Mouse (Mus musculus): ENCODE results near the gene Tmem132e. TPM values are rescaled to one million over a fixed set of nuclear protein-coding genes. Genes with fewer than 3 reads are reported as not detected.

The Tmem132e gene
- polyA plus RNA-seq, 1 experiment from 2014 or later: 2.9 TPM

DNA sequence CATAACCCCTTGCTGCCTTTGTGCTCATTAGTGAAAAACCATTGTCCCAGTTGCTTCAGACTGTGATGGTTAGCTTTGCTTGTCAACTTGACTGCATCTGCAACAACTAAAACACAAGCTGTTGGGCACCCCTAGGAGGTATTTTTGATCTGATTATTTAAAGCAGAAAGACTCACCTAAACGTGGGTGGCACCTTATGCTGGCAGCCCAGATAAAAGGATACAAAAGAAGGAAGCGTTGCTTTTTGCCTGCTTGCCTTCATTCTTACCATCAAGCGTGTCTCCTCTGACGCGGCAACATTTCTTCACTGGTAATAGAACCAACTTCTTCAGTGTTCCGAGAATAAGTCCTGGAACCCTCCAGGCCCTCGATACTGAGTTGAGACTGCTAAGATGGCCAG, 72.6 kb downstream of the Tmem132e start:
- Histone ChIP-seq H3K9me3 (ENCODE audit: control insufficient read depth, low read length) (no peaks in the 10 kb centered on the region), H3K9ac (ENCODE audit: low read depth, low read length) (no peak overlapping the region), H3K4me3 (ENCODE audit: low read length) (no peak overlapping the region), H3K4me1 (ENCODE audit: control insufficient read depth, insufficient read depth, low read depth, low read length) (peaks cover 4% of the 10 kb centered on the region; the same call in 1 of the 2 replicates), H3K27ac (ENCODE audit: low read depth, low read length) (no peak overlapping the region), H3K27me3 (replicated peaks; ENCODE audit: control insufficient read depth, insufficient read depth, low read length) (no peaks in the 10 kb centered on the region), H3K4me2 (ENCODE audit: low read length) (no peak overlapping the region), H3K36me3 (ENCODE audit: control insufficient read depth, insufficient read depth, low read length) (no peaks in the 10 kb centered on the region)
- 76% methylated on average over 7 of the region's 7 CpGs for WGBS
- no peak for ATAC-seq

DNA sequence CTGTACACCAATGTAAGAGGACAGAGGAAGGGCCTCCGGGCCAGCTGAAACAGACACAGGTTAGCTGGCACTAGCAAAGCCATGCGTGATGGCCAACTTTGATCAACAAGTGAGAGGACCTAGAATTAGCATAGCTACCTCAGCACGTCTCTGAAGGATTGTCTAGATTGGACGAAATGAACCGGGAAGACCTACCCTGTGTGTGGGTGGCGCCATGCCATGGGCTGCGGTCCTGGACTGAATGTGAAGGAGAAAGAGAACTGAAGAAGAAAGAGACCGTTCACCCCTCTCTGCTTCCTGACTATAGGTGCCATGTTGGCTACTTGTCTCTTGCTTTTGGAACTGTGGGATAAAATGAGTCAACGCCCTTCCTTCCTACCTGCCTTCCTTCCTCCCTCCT, 76.8 kb downstream of the Tmem132e start:
- H3K4me1 ChIP-seq (ENCODE audit: control insufficient read depth, insufficient read depth, low read depth, low read length): peaks cover 3% of the 10 kb centered on the region
- H3K27ac ChIP-seq (ENCODE audit: low read depth, low read length): no peak overlapping the region
- H3K36me3 ChIP-seq (ENCODE audit: control insufficient read depth, insufficient read depth, low read length): no peaks in the 10 kb centered on the region
- 93% methylated on average over 9 of the region's 9 CpGs for WGBS
- no peak overlapping the region for H3K9ac ChIP-seq (ENCODE audit: low read depth, low read length)
- H3K27me3 ChIP-seq (replicated peaks; ENCODE audit: control insufficient read depth, insufficient read depth, low read length): no peaks in the 10 kb centered on the region
- H3K4me2 ChIP-seq (ENCODE audit: low read length): no peak overlapping the region
- ATAC-seq: no peak
- H3K9me3 ChIP-seq (ENCODE audit: control insufficient read depth, low read length): no peaks in the 10 kb centered on the region
- H3K4me3 ChIP-seq (ENCODE audit: low read length): no peak overlapping the region

DNA sequence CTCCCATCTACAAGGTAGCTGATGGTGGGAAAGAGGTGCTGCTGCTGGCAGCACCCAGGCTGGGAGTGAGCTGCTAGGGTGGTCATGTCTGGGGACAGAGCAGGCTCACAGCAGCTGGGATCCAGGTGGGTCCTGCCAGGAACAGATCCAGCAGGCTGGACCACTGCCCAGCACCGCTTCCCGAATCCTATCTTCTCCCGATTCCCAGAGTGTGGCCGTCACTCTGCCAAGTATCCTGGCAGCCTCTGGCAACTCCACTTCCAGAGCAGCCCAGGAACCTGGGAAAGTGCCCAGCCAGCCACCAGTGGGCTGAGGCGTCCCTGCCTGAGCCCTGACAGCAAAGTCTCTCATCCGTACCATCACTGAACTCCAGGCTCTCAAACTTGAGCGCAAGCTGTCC, 78.5 kb downstream of the Tmem132e start:
- Histone ChIP-seq H3K4me2 (ENCODE audit: low read length) (no peak overlapping the region), H3K4me3 (ENCODE audit: low read length) (no peak overlapping the region), H3K9ac (ENCODE audit: low read depth, low read length) (no peak overlapping the region), H3K27ac (ENCODE audit: low read depth, low read length) (no peak overlapping the region), H3K36me3 (ENCODE audit: control insufficient read depth, insufficient read depth, low read length) (no peaks in the 10 kb centered on the region), H3K9me3 (ENCODE audit: control insufficient read depth, low read length) (no peaks in the 10 kb centered on the region), H3K4me1 (ENCODE audit: control insufficient read depth, insufficient read depth, low read depth, low read length) (peaks cover 3% of the 10 kb centered on the region), H3K27me3 (replicated peaks; ENCODE audit: control insufficient read depth, insufficient read depth, low read length) (no peaks in the 10 kb centered on the region)
- ATAC-seq: peak; percentile 82
- WGBS: 57% methylated on average over 7 of the region's 7 CpGs

DNA sequence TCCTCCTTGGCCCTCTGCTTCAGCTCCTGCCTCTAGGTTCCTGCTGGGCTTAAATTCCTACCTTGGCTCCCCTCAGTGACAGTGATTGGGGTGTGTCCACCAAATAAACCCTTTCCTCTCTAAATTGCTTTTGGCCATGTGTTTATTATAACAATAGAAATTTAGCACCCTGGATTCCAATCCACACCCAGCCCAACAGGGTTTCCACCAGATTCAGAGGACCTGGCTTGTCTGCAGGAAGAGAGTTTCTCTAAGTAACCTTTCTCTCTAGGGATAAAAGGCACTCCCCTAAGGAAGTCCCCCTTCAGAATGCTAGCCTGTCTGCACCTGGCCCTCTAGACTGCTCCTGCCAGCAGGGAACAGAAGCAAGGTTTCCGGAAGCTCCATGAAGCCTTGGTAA, 82.4 kb downstream of the Tmem132e start:
- H3K9me3 ChIP-seq (ENCODE audit: control insufficient read depth, low read length): no peaks in the 10 kb centered on the region
- H3K4me3 ChIP-seq (ENCODE audit: low read length): no peak overlapping the region
- no peaks in the 10 kb centered on the region for H3K27me3 ChIP-seq (replicated peaks; ENCODE audit: control insufficient read depth, insufficient read depth, low read length)
- peaks cover 13% of the 10 kb centered on the region for H3K4me1 ChIP-seq (ENCODE audit: control insufficient read depth, insufficient read depth, low read depth, low read length)
- H3K27ac ChIP-seq (ENCODE audit: low read depth, low read length): no peak overlapping the region
- no peak for ATAC-seq
- H3K36me3 ChIP-seq (ENCODE audit: control insufficient read depth, insufficient read depth, low read length): no peaks in the 10 kb centered on the region
- no peak overlapping the region for H3K9ac ChIP-seq (ENCODE audit: low read depth, low read length)
- no peak overlapping the region for H3K4me2 ChIP-seq (ENCODE audit: low read length)
- WGBS: 76% methylated on average over 1 of the region's 1 CpGs

DNA sequence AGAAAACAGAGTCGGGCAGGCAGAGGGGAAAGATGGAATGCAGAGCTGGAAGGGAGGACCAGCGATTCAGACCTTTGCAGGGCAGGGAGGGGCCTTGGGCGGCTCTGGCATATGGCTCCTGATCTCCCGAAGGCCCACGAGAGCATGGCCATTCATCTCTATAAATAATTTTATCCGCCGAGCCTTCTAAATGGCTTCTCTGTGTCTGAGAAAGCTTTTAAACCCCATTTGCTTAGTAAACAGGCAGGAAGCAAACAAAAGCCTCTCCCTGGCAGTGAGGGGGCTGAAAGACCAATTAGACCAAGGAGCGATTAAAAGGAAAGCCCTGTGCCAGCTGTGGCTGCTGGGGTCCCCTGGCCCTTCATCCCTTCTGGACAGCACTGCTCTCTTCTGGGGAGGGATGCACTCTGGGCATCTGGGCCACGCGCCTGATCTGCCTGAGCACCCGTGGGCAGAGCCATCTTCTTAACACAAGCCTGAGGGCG, 84.5 kb downstream of the Tmem132e start:
- ATAC-seq: peak; percentile 51; the same call in 1 of the 2 replicates
- Histone ChIP-seq H3K4me2 (ENCODE audit: low read length) (peak overlapping the region; percentile 20; the same call in 1 of the 2 replicates), H3K4me3 (ENCODE audit: low read length) (no peak overlapping the region), H3K27ac (ENCODE audit: low read depth, low read length) (0 out of 2 replicates have a peak overlapping the region, but pooled peaks have one; percentile 13), H3K36me3 (ENCODE audit: control insufficient read depth, insufficient read depth, low read length) (no peaks in the 10 kb centered on the region), H3K27me3 (replicated peaks; ENCODE audit: control insufficient read depth, insufficient read depth, low read length) (no peaks in the 10 kb centered on the region), H3K4me1 (ENCODE audit: control insufficient read depth, insufficient read depth, low read depth, low read length) (peaks cover 12% of the 10 kb centered on the region), H3K9ac (ENCODE audit: low read depth, low read length) (peak overlapping the region; percentile 33; the same call in 1 of the 2 replicates), H3K9me3 (ENCODE audit: control insufficient read depth, low read length) (no peaks in the 10 kb centered on the region)
- WGBS: 23% methylated on average over 12 of the region's 12 CpGs

DNA sequence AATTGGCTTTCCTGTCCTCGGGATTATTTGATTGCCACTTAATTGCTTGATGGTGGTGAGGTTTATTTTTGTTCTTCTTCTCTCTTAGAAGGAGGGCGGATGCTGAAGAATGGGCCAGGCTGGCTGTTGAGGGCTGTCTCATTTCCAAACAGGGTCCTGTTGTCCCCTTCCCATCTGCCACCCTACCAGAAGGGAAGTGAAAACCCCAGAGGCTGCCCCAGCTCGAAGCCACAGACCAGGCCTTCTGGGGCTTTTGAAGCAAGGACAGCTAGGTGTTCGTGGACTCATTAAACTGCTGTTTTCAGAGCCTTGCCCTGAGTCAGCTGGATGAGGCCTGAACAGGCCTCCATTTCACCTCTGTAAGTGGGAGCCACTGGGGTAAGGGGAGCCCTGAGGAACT, 87.4 kb downstream of the Tmem132e start:
- H3K27ac ChIP-seq (ENCODE audit: low read depth, low read length): no peak overlapping the region
- H3K9ac ChIP-seq (ENCODE audit: low read depth, low read length): no peak overlapping the region
- 65% methylated on average over 4 of the region's 4 CpGs for WGBS
- H3K36me3 ChIP-seq (ENCODE audit: control insufficient read depth, insufficient read depth, low read length): no peaks in the 10 kb centered on the region
- H3K4me1 ChIP-seq (ENCODE audit: control insufficient read depth, insufficient read depth, low read depth, low read length): peaks cover 20% of the 10 kb centered on the region
- no peaks in the 10 kb centered on the region for H3K27me3 ChIP-seq (replicated peaks; ENCODE audit: control insufficient read depth, insufficient read depth, low read length)
- no peak overlapping the region for H3K4me2 ChIP-seq (ENCODE audit: low read length)
- ATAC-seq: no peak
- no peaks in the 10 kb centered on the region for H3K9me3 ChIP-seq (ENCODE audit: control insufficient read depth, low read length)
- no peak overlapping the region for H3K4me3 ChIP-seq (ENCODE audit: low read length)

DNA sequence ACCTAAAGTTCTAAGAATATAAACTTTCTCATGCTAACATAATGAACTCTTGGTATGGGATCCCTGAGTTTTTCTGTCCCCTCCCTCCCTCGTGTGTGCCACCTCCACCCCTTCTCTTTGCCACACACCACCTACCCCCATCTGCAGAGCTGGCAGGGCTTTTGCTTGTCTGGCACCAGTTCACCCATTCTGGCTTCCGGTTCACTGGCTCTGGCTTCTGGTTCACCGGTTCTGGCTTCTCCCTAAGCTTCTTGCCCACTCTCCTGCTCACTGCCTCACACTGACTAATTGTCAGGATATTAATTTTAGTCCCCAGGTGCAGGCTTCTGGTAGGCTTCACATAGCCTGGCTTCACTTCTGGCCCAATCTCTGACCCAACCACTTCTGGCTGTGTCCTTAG, 88.7 kb downstream of the Tmem132e start:
- H3K27ac ChIP-seq (ENCODE audit: low read depth, low read length): no peak overlapping the region
- peaks cover 20% of the 10 kb centered on the region for H3K4me1 ChIP-seq (ENCODE audit: control insufficient read depth, insufficient read depth, low read depth, low read length)
- no peak overlapping the region for H3K4me2 ChIP-seq (ENCODE audit: low read length)
- no peak overlapping the region for H3K9ac ChIP-seq (ENCODE audit: low read depth, low read length)
- H3K27me3 ChIP-seq (replicated peaks; ENCODE audit: control insufficient read depth, insufficient read depth, low read length): no peaks in the 10 kb centered on the region
- ATAC-seq: peak; percentile 27
- 62% methylated on average over 3 of the region's 3 CpGs for WGBS
- H3K9me3 ChIP-seq (ENCODE audit: control insufficient read depth, low read length): no peaks in the 10 kb centered on the region
- H3K36me3 ChIP-seq (ENCODE audit: control insufficient read depth, insufficient read depth, low read length): no peaks in the 10 kb centered on the region
- no peak overlapping the region for H3K4me3 ChIP-seq (ENCODE audit: low read length)

DNA sequence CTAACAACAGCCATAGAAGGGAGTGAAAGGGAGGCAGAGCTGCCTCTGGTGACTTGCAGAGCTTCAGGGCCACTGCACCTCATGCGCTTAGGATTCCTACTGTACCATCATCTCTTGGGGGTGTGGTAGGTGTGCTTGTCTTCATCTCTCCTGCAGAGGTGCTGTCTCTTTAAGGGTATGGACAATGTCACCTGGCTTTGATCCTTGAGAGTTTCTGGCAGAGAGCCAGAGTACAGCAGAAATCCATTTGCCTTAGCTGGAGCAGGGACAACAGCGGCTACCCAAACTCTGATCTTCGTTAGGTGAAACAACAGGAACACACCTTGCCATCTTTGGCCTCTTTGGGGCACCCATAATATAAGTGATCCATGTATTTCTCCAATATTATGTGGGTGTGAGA, 92.2 kb downstream of the Tmem132e start:
- no peak overlapping the region for H3K4me3 ChIP-seq (ENCODE audit: low read length)
- no peak overlapping the region for H3K4me2 ChIP-seq (ENCODE audit: low read length)
- H3K27me3 ChIP-seq (replicated peaks; ENCODE audit: control insufficient read depth, insufficient read depth, low read length): no peaks in the 10 kb centered on the region
- H3K27ac ChIP-seq (ENCODE audit: low read depth, low read length): no peak overlapping the region
- no peak overlapping the region for H3K9ac ChIP-seq (ENCODE audit: low read depth, low read length)
- H3K36me3 ChIP-seq (ENCODE audit: control insufficient read depth, insufficient read depth, low read length): no peaks in the 10 kb centered on the region
- H3K9me3 ChIP-seq (ENCODE audit: control insufficient read depth, low read length): no peaks in the 10 kb centered on the region
- WGBS: 76% methylated on average over 3 of the region's 3 CpGs
- ATAC-seq: no peak
- H3K4me1 ChIP-seq (ENCODE audit: control insufficient read depth, insufficient read depth, low read depth, low read length): peaks cover 10% of the 10 kb centered on the region

DNA sequence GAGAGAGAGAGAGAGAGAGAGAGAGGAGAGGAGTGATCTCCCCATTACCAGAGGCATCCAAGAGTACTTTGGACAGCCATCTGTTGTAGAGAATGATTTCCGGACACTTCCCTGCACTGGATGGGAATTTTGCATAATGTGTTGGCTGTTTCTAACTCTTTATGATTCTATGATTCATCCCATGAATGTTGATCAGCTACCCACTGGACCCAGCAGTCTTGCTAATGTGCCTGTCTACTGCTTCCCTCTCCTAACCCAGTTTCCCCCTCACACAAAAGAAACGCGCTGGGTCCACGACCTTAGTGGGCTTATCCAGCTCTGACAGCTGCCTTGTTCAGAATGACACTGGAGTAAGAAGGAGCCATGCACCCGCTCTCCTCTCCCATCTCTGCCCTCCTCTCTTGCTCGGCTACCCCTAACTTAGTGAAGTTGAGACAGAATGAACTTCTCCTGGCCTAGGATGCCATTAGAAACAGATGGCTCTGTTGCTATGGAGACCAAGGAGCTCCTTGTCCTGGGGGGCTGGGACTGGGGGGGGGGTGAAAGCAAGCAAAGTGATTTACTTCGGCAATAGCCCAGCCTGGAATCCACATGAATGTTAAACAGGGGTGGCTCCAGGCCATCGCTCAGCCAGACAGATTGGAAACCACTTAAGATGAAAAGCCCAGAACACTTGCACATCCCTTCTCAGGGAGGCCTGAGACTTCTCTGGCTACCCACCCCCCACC, 98.8 kb downstream of the Tmem132e start:
- peaks cover 12% of the 10 kb centered on the region for H3K4me1 ChIP-seq (ENCODE audit: control insufficient read depth, insufficient read depth, low read depth, low read length)
- no peaks in the 10 kb centered on the region for H3K36me3 ChIP-seq (ENCODE audit: control insufficient read depth, insufficient read depth, low read length)
- 15% methylated on average over 8 of the region's 8 CpGs for whole genome bisulfite sequencing
- H3K9ac ChIP-seq (ENCODE audit: low read depth, low read length): no peak overlapping the region
- ATAC-seq: peak; percentile 54
- no peak overlapping the region for H3K4me2 ChIP-seq (ENCODE audit: low read length)
- H3K27ac ChIP-seq (ENCODE audit: low read depth, low read length): no peak overlapping the region
- no peak overlapping the region for H3K4me3 ChIP-seq (ENCODE audit: low read length)
- H3K9me3 ChIP-seq (ENCODE audit: control insufficient read depth, low read length): no peaks in the 10 kb centered on the region
- H3K27me3 ChIP-seq (replicated peaks; ENCODE audit: control insufficient read depth, insufficient read depth, low read length): no peaks in the 10 kb centered on the region
